Mouse (Mus musculus): ENCODE data around the gene Fut8. TPM values are rescaled to one million over a fixed set of nuclear protein-coding genes. Genes with fewer than 3 reads are reported as not detected.
"Not testable (repeated sequence)": the region's sequence is repeated elsewhere in the genome, so short reads cannot be mapped to it uniquely, and the experiment has no call there.

The Fut8 gene
- polyA plus RNA-seq, 1 experiment from 2014 or later = 35.5 TPM

GRCm38 (mm10) chr12:77524014-77524413 lies 286.1 kb downstream of the Fut8 start:
- not testable (repeated sequence) for H3K9ac ChIP-seq (replicated peaks; ENCODE audit: low read depth, low read length); H3K36me3 ChIP-seq (ENCODE audit: control insufficient read depth, insufficient read depth, low read length); ATAC-seq (ENCODE audit: insufficient number of reproducible peaks, insufficient read depth, low FRiP score, low read depth); H3K4me1 ChIP-seq (ENCODE audit: control insufficient read depth, insufficient read depth, low read length); H3K4me2 ChIP-seq (replicated peaks; ENCODE audit: low read depth, low read length); H3K4me3 ChIP-seq (ENCODE audit: low read depth, low read length); H3K27me3 ChIP-seq (ENCODE audit: control insufficient read depth, insufficient read depth, low read length); H3K27ac ChIP-seq (ENCODE audit: low read length); H3K9me3 ChIP-seq (ENCODE audit: control insufficient read depth, low read depth, low read length)
- 87% methylated on average over 3 of the region's 4 CpGs for WGBS
